Mouse (Mus musculus) gastrocnemius, postnatal 14 days (tissue): ENCODE measurements around the gene Rinl. TPM values are rescaled to one million over a fixed set of nuclear protein-coding genes. Genes with fewer than 3 reads are reported as not detected.

Experiments used
- DNase-seq: peaks from one replicate; pipeline ENCODE4 v3.0.0; 2021; ENCODE audit warnings: mixed read lengths
- intact Hi-C: fragments of 180-260 bp; cut with DNase I; formaldehyde crosslinking; loops from one replicate; pipeline ENCODE4 v1.15.1; 2025; ENCODE audit warnings: low total_unique reads
- total RNA-seq, 2 experiments: library from RNA; stranded (reverse); gene quantifications; 2 replicates each; pipeline ENCODE4 v1.2.3; 2021

Gene Rinl
- total RNA-seq, 2 experiments from 2014 or later, result 0.80 to 1.3 TPM

GRCm38 (mm10) chr7:28803756-28804155 lies 15.0 kb downstream of the Rinl start:
- no peak for DNase-seq
- intact Hi-C loops, result no loop called here

GRCm38 (mm10) chr7:28806869-28807268 lies 18.1 kb downstream of the Rinl start:
- no peak for DNase-seq
- intact Hi-C loops, result no loop called here

- DNase-seq, result no peak
- intact Hi-C loops, result no loop called here
These were observed 19.0 kb downstream of the Rinl start for GRCm38 (mm10) chr7:28807641-28808220.

- peak; percentile 79 for DNase-seq
These were observed 19.6 kb downstream of the Rinl start, which contains the start of gene Hnrnpl for GRCm38 (mm10) chr7:28808221-28808941. Gene Hnrnpl (plus strand): TSS chr7:28808541.

GRCm38 (mm10) chr7:28808957-28809393 lies 20.2 kb downstream of the Rinl start:
- peak; percentile 97 for DNase-seq
- intact Hi-C loops, result no loop called here

More at GRCm38 (mm10) chr7:28808221-28808941, 19.6 kb downstream of the Rinl start, which contains the start of gene Hnrnpl:
- intact Hi-C loops, result no loop called here

- intact Hi-C loops, result no loop called here
- DNase-seq, result peak; percentile 48
These were observed 20.8 kb downstream of the Rinl start for GRCm38 (mm10) chr7:28809401-28810089.

GRCm38 (mm10) chr7:28810107-28811066 lies 21.6 kb downstream of the Rinl start:
- intact Hi-C loops, result no loop called here
- peak; percentile 97 for DNase-seq

GRCm38 (mm10) chr7:28811228-28811627 lies 22.5 kb downstream of the Rinl start:
- intact Hi-C loops, result no loop called here
- peak; percentile 96 for DNase-seq

- no peak for DNase-seq
- intact Hi-C loops, result no loop called here
These were observed 23.0 kb downstream of the Rinl start for GRCm38 (mm10) chr7:28811640-28812275.

GRCm38 (mm10) chr7:28812436-28812835 lies 23.7 kb downstream of the Rinl start:
- intact Hi-C loops, result no loop called here
- DNase-seq, result no peak

GRCm38 (mm10) chr7:28812949-28813348 lies 24.2 kb downstream of the Rinl start:
- intact Hi-C loops, result no loop called here
- DNase-seq, result no peak

- intact Hi-C loops, result no loop called here
- no peak for DNase-seq
These were observed 25.7 kb downstream of the Rinl start for GRCm38 (mm10) chr7:28814306-28815034.

- no peak for DNase-seq
- intact Hi-C loops, result no loop called here
These were observed 26.5 kb downstream of the Rinl start for GRCm38 (mm10) chr7:28815230-28815629.

GRCm38 (mm10) chr7:28816201-28816600 lies 27.4 kb downstream of the Rinl start:
- intact Hi-C loops, result no loop called here
- no peak for DNase-seq

- intact Hi-C loops, result no loop called here
- no peak for DNase-seq
These were observed 28.2 kb downstream of the Rinl start for GRCm38 (mm10) chr7:28816920-28817319.

GRCm38 (mm10) chr7:28817524-28817923 lies 28.8 kb downstream of the Rinl start:
- intact Hi-C loops, result no loop called here
- DNase-seq, result no peak

- no peak for DNase-seq
- intact Hi-C loops, result no loop called here
These were observed 29.2 kb downstream of the Rinl start for GRCm38 (mm10) chr7:28817957-28818356.

GRCm38 (mm10) chr7:28818436-28818835 lies 29.7 kb downstream of the Rinl start:
- no peak for DNase-seq
- intact Hi-C loops, result no loop called here
